Mouse (Mus musculus) bone marrow, adult 2 months (tissue): ENCODE data around the gene Bin2.

Experiments
- CTCF ChIP-seq: fragments of 200-500 bp; IDR thresholded peaks from 2 replicates; pipeline ENCODE4 v1.5.1; 2011; ENCODE audit warnings: low read length, control low read depth; ENCODE audit not compliant: control insufficient read depth, insufficient read depth
- POLR2A ChIP-seq: fragments of 200-500 bp; IDR thresholded peaks from 2 replicates; pipeline ENCODE4 v1.6.1; 2011; ENCODE audit warnings: low read depth, mild to moderate bottlenecking, control low read depth, low read length, borderline replicate concordance; ENCODE audit not compliant: control insufficient read depth

DNA sequence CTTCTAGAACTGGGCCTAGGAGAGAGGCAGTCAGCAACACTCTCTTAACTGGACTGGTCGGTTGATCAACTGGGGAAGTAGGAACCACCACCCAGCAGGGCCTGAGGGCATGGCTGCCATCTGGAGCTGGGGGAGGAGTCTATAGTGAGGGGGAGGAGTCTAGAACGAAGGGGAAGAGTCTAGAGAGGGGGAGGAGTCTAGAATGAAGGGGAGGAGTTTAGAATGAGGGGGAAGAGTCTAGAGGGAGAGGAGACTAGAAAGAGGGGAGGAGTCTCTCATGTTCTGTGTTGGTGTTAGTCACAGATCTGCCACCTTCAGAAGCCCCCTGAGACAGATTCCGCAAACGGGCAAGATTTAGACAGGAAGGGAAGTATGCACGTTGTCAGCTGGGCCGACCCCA is 30.0 kb upstream of the Bin2 start:
- TF ChIP-seq CTCF, result no peak
- TF ChIP-seq POLR2A, result no peak
